Mouse (Mus musculus): ENCODE results near the gene Rnf5. TPM values are rescaled to one million over a fixed set of nuclear protein-coding genes. Genes with fewer than 3 reads are reported as not detected.
A peak's percentile ranks its signal among the peaks of the same experiment; 100 is the strongest.

The Rnf5 gene
- polyA plus RNA-seq, 1 experiment from 2014 or later, result 114 TPM

- Histone ChIP-seq H3K4me1 (ENCODE audit: control insufficient read depth, insufficient read depth, low read length) (peaks cover 23% of the 10 kb centered on the region), H3K36me3 (ENCODE audit: control insufficient read depth, insufficient read depth) (no peaks in the 10 kb centered on the region), H3K4me3 (ENCODE audit: low read length) (no peak overlapping the region), H3K9ac (ENCODE audit: low read length) (no peak overlapping the region), H3K4me2 (ENCODE audit: low read depth, low read length) (peak overlapping the region; percentile 11; the same call in 1 of the 2 replicates), H3K9me3 (replicated peaks; ENCODE audit: control insufficient read depth, low read length) (no peaks in the 10 kb centered on the region), H3K27ac (ENCODE audit: low read length) (no peak overlapping the region), H3K27me3 (ENCODE audit: control insufficient read depth, insufficient read depth, low read length) (no peaks in the 10 kb centered on the region)
- 80% methylated on average over 30 of the region's 30 CpGs for WGBS
- no peak for ATAC-seq (replicated peaks; ENCODE audit: extremely low read depth, insufficient read depth, low FRiP score)
Observed at GRCm38 (mm10) chr17:34645831-34646511, 42.5 kb upstream of the Rnf5 start.

- Histone ChIP-seq H3K4me3 (ENCODE audit: low read length) (peak overlapping the region; percentile 74), H3K9ac (ENCODE audit: low read length) (peak overlapping the region; percentile 83), H3K27ac (ENCODE audit: low read length) (0 out of 2 replicates have a peak overlapping the region, but pooled peaks have one; percentile 37), H3K36me3 (ENCODE audit: control insufficient read depth, insufficient read depth) (no peaks in the 10 kb centered on the region), H3K4me1 (ENCODE audit: control insufficient read depth, insufficient read depth, low read length) (peaks cover 27% of the 10 kb centered on the region), H3K27me3 (ENCODE audit: control insufficient read depth, insufficient read depth, low read length) (no peaks in the 10 kb centered on the region), H3K9me3 (replicated peaks; ENCODE audit: control insufficient read depth, low read length) (no peaks in the 10 kb centered on the region), H3K4me2 (ENCODE audit: low read depth, low read length) (peak overlapping the region; percentile 78)
- WGBS, result 38% methylated on average over 10 of the region's 10 CpGs
- ATAC-seq (replicated peaks; ENCODE audit: extremely low read depth, insufficient read depth, low FRiP score), result no peak
Observed at GRCm38 (mm10) chr17:34645256-34645829, 41.9 kb upstream of the Rnf5 start.

- no peaks in the 10 kb centered on the region for H3K36me3 ChIP-seq (ENCODE audit: control insufficient read depth, insufficient read depth)
- peaks cover 28% of the 10 kb centered on the region for H3K4me1 ChIP-seq (ENCODE audit: control insufficient read depth, insufficient read depth, low read length)
- peak within 1 kb of the TSS; percentile 74 for H3K4me3 ChIP-seq (ENCODE audit: low read length)
- H3K9ac ChIP-seq (ENCODE audit: low read length), result peak within 1 kb of the TSS; percentile 83
- peak within 1 kb of the TSS; percentile 81 for H3K27ac ChIP-seq (ENCODE audit: low read length)
- H3K27me3 ChIP-seq (ENCODE audit: control insufficient read depth, insufficient read depth, low read length), result no peaks in the 10 kb centered on the region
- peak; percentile 78 for ATAC-seq (replicated peaks; ENCODE audit: extremely low read depth, insufficient read depth, low FRiP score)
- under 1% methylated on average over 16 of the region's 16 CpGs for WGBS
- peak within 1 kb of the TSS; percentile 78 for H3K4me2 ChIP-seq (ENCODE audit: low read depth, low read length)
- H3K9me3 ChIP-seq (replicated peaks; ENCODE audit: control insufficient read depth, low read length), result no peaks in the 10 kb centered on the region
Observed at GRCm38 (mm10) chr17:34644608-34645007, 41.1 kb upstream of the Rnf5 start, which contains the start of gene Fkbpl. Gene Fkbpl, plus strand, starts transcription at chr17:34644764.

- WGBS, result 71% methylated on average over 10 of the region's 10 CpGs
- Histone ChIP-seq H3K9ac (ENCODE audit: low read length) (no peak overlapping the region), H3K36me3 (ENCODE audit: control insufficient read depth, insufficient read depth) (no peaks in the 10 kb centered on the region), H3K27ac (ENCODE audit: low read length) (no peak overlapping the region), H3K4me1 (ENCODE audit: control insufficient read depth, insufficient read depth, low read length) (peaks cover 28% of the 10 kb centered on the region), H3K9me3 (replicated peaks; ENCODE audit: control insufficient read depth, low read length) (no peaks in the 10 kb centered on the region; the same call in 1 of the 2 replicates), H3K27me3 (ENCODE audit: control insufficient read depth, insufficient read depth, low read length) (no peaks in the 10 kb centered on the region), H3K4me2 (ENCODE audit: low read depth, low read length) (no peak overlapping the region), H3K4me3 (ENCODE audit: low read length) (no peak overlapping the region)
- no peak for ATAC-seq (replicated peaks; ENCODE audit: extremely low read depth, insufficient read depth, low FRiP score)
Observed at GRCm38 (mm10) chr17:34643944-34644343, 40.5 kb upstream of the Rnf5 start.

GRCm38 (mm10) chr17:34643379-34643778 lies 39.9 kb upstream of the Rnf5 start:
- no peaks in the 10 kb centered on the region for H3K27me3 ChIP-seq (ENCODE audit: control insufficient read depth, insufficient read depth, low read length)
- H3K9me3 ChIP-seq (replicated peaks; ENCODE audit: control insufficient read depth, low read length), result no peaks in the 10 kb centered on the region; the same call in 1 of the 2 replicates
- no peak overlapping the region for H3K4me3 ChIP-seq (ENCODE audit: low read length)
- no peaks in the 10 kb centered on the region for H3K36me3 ChIP-seq (ENCODE audit: control insufficient read depth, insufficient read depth)
- H3K4me2 ChIP-seq (ENCODE audit: low read depth, low read length), result no peak overlapping the region
- ATAC-seq (replicated peaks; ENCODE audit: extremely low read depth, insufficient read depth, low FRiP score), result no peak
- peaks cover 28% of the 10 kb centered on the region for H3K4me1 ChIP-seq (ENCODE audit: control insufficient read depth, insufficient read depth, low read length)
- WGBS, result 87% methylated on average over 4 of the region's 4 CpGs
- H3K27ac ChIP-seq (ENCODE audit: low read length), result no peak overlapping the region
- H3K9ac ChIP-seq (ENCODE audit: low read length), result no peak overlapping the region

GRCm38 (mm10) chr17:34641945-34642344 lies 38.5 kb upstream of the Rnf5 start:
- Histone ChIP-seq H3K4me1 (ENCODE audit: control insufficient read depth, insufficient read depth, low read length) (peaks cover 21% of the 10 kb centered on the region), H3K4me3 (ENCODE audit: low read length) (no peak overlapping the region), H3K4me2 (ENCODE audit: low read depth, low read length) (no peak overlapping the region), H3K9ac (ENCODE audit: low read length) (no peak overlapping the region), H3K9me3 (replicated peaks; ENCODE audit: control insufficient read depth, low read length) (no peaks in the 10 kb centered on the region; the same call in 1 of the 2 replicates), H3K27me3 (ENCODE audit: control insufficient read depth, insufficient read depth, low read length) (no peaks in the 10 kb centered on the region), H3K27ac (ENCODE audit: low read length) (no peak overlapping the region), H3K36me3 (ENCODE audit: control insufficient read depth, insufficient read depth) (no peaks in the 10 kb centered on the region)
- no peak for ATAC-seq (replicated peaks; ENCODE audit: extremely low read depth, insufficient read depth, low FRiP score)
- 73% methylated on average over 3 of the region's 3 CpGs for WGBS

GRCm38 (mm10) chr17:34640778-34641601 lies 37.5 kb upstream of the Rnf5 start:
- Histone ChIP-seq H3K9ac (ENCODE audit: low read length) (peak overlapping the region; percentile 33; the same call in 1 of the 2 replicates), H3K4me3 (ENCODE audit: low read length) (no peak overlapping the region), H3K9me3 (replicated peaks; ENCODE audit: control insufficient read depth, low read length) (no peaks in the 10 kb centered on the region; the same call in 1 of the 2 replicates), H3K36me3 (ENCODE audit: control insufficient read depth, insufficient read depth) (no peaks in the 10 kb centered on the region), H3K4me2 (ENCODE audit: low read depth, low read length) (0 out of 2 replicates have a peak overlapping the region, but pooled peaks have one; percentile 1), H3K27me3 (ENCODE audit: control insufficient read depth, insufficient read depth, low read length) (no peaks in the 10 kb centered on the region), H3K4me1 (ENCODE audit: control insufficient read depth, insufficient read depth, low read length) (peaks cover 17% of the 10 kb centered on the region), H3K27ac (ENCODE audit: low read length) (peak overlapping the region; percentile 75)
- 18% methylated on average over 11 of the region's 11 CpGs for whole genome bisulfite sequencing
- ATAC-seq (replicated peaks; ENCODE audit: extremely low read depth, insufficient read depth, low FRiP score), result peak; percentile 24; the same call in 1 of the 2 replicates

- no peak overlapping the region; the same call in 1 of the 2 replicates for H3K27ac ChIP-seq (ENCODE audit: low read length)
- H3K4me2 ChIP-seq (ENCODE audit: low read depth, low read length), result no peak overlapping the region
- H3K4me1 ChIP-seq (ENCODE audit: control insufficient read depth, insufficient read depth, low read length), result peaks cover 10% of the 10 kb centered on the region; the same call in 1 of the 2 replicates
- no peaks in the 10 kb centered on the region for H3K27me3 ChIP-seq (ENCODE audit: control insufficient read depth, insufficient read depth, low read length)
- ATAC-seq (replicated peaks; ENCODE audit: extremely low read depth, insufficient read depth, low FRiP score), result no peak
- no peak overlapping the region for H3K9ac ChIP-seq (ENCODE audit: low read length)
- no peak overlapping the region for H3K4me3 ChIP-seq (ENCODE audit: low read length)
- H3K9me3 ChIP-seq (replicated peaks; ENCODE audit: control insufficient read depth, low read length), result no peaks in the 10 kb centered on the region; the same call in 1 of the 2 replicates
- WGBS, result 81% methylated on average over 7 of the region's 7 CpGs
- H3K36me3 ChIP-seq (ENCODE audit: control insufficient read depth, insufficient read depth), result no peaks in the 10 kb centered on the region
Observed at GRCm38 (mm10) chr17:34639461-34640255, 36.2 kb upstream of the Rnf5 start.

All from heart, embryonic 16.5 days (tissue).